Mouse (Mus musculus) midbrain, embryonic 11.5 days (tissue): ENCODE measurements around the gene Crb1. TPM values are rescaled to one million over a fixed set of nuclear protein-coding genes. Genes with fewer than 3 reads are reported as not detected.

ENCODE experiments used
- ATAC-seq: fragments of 200-750 bp; cut with Nextera tagmentation; 2 replicates; pipeline ENCODE4 v1.8.0; 2017; ENCODE audit warnings: moderate TSS enrichment, moderate library complexity; ENCODE audit not compliant: low FRiP score
- DNase-seq: peaks from one replicate; pipeline ENCODE4 v3.0.0; 2015; ENCODE audit warnings: low spot score; ENCODE audit errors: missing footprints
- H3K27ac ChIP-seq: fragments of 300-500 bp; sonication (generic); 2 replicates; pipeline ENCODE4 v1.5.1; 2014; ENCODE audit warnings: low read depth, low read length
- H3K27me3 ChIP-seq: fragments of 300-500 bp; sonication (generic); 2 replicates; pipeline ENCODE4 v1.6.1; 2014; ENCODE audit warnings: mild to moderate bottlenecking, low read length, moderate library complexity, mixed read lengths; ENCODE audit not compliant: control insufficient read depth, insufficient read depth
- H3K36me3 ChIP-seq: fragments of 300-500 bp; sonication (generic); 2 replicates; pipeline ENCODE4 v1.6.1; 2014; ENCODE audit warnings: mild to moderate bottlenecking, low read length, moderate library complexity, mixed read lengths; ENCODE audit not compliant: control insufficient read depth, insufficient read depth
- H3K4me1 ChIP-seq: fragments of 300-500 bp; sonication (generic); 2 replicates; pipeline ENCODE4 v1.6.1; 2014; ENCODE audit warnings: low read length; ENCODE audit not compliant: control insufficient read depth, insufficient read depth
- H3K4me2 ChIP-seq: fragments of 300-500 bp; sonication (generic); 2 replicates; pipeline ENCODE4 v1.6.1; 2014; ENCODE audit warnings: mild to moderate bottlenecking, moderate library complexity
- H3K4me3 ChIP-seq: fragments of 300-500 bp; sonication (generic); 2 replicates; pipeline ENCODE4 v1.5.1; 2014; ENCODE audit warnings: low read depth, low read length
- H3K9ac ChIP-seq: fragments of 300-500 bp; sonication (generic); 2 replicates; pipeline ENCODE4 v1.6.1; 2014; ENCODE audit warnings: low read length
- H3K9me3 ChIP-seq: fragments of 300-500 bp; sonication (generic); 2 replicates; pipeline ENCODE4 v1.6.1; 2016; ENCODE audit warnings: low read length; ENCODE audit not compliant: control insufficient read depth
- WGBS: fragments of 180-500 bp; shearing (Covaris S2); extraction: QIAGEN DNeasy Blood & Tissue Kit; methylation state at CpG from one replicate; pipeline ENCODE4 v1.1.7; 2014; 5-methylcytosine and 5-hydroxymethylcytosine counted together
- polyA plus RNA-seq: library from polyadenylated mRNA; unstranded; fragments of >200 nt; fragmentation: Nextera tagmentation; extraction: Ambion mirVana; gene quantifications from 2 replicates; pipeline ENCODE4 v1.2.1, GENCODE M21; 2014

Crb1 gene
- polyA plus RNA-seq, 1 experiment from 2014 or later = 2.5 TPM

DNA sequence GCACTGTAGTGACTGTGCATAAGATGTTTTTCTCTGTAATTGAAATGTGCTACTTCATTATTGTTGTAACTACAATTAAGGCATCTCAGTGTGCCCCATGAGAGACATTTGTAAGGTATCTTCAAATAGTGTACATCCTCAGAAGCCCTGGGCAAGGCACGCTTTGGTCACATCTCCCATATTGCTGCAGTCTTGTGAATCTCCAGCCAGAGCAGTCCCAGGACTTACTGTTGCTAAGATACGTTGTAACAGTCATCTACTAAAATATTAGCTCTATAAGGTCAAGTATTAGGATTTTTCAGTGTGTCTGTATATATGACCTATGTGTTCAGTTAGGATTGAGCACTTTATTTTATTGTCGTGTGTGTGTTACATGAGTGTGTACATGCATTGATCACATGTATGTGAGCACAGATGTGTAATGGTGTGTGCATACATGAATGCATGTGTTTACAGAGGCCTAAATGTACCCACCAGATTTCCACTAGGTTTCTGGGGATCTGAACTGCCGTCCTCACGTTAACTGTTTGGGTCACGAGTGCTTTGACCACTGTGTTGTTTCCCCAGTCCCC lies 30.8 kb downstream of the Crb1 start:
- no peak overlapping the region for H3K4me2 ChIP-seq
- no peak overlapping the region for H3K9ac ChIP-seq
- H3K27me3 ChIP-seq = no peaks in the 10 kb centered on the region
- no peak overlapping the region for H3K27ac ChIP-seq
- 72% methylated on average over 6 of the region's 6 CpGs for WGBS
- H3K4me1 ChIP-seq = peaks cover 11% of the 10 kb centered on the region; the same call in 1 of the 2 replicates
- H3K4me3 ChIP-seq = no peak overlapping the region
- DNase-seq (no peak), ATAC-seq (peak; percentile 19; the same call in 1 of the 2 replicates)
- H3K36me3 ChIP-seq = no peaks in the 10 kb centered on the region
- no peaks in the 10 kb centered on the region for H3K9me3 ChIP-seq

DNA sequence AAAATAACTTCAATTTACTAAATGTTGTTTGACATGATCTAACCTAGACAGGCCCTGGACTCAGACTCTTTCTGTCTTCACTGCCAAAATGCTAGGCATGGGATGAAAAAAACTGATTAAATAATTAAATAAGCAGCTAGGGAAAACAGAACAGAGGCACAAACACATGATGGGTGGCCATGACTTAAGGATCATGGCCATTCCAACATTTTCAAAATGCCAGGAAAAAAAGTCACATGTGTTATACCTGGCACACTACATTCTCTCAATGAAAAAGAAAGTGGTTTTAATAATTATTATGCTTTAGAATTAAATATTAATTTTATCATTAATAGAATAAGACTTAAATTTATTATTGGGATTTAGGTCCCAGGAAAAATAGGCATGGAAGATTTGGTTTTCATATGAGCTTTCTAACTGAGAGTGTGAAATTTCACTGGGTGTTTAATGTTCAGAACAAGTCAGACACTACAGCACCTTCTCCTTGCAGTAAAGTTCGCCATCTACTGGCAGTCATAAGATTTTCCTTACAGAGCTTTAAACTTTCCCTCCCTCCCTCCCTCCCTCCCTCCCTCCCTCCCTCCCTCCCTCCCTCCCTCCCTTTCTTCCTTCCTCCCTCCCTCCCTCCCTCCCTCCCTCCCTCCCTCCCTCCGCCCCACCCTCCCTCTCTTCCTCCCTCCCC lies 36.6 kb downstream of the Crb1 start:
- Histone ChIP-seq H3K9me3 (no peaks in the 10 kb centered on the region), H3K4me2 (no peak overlapping the region), H3K36me3 (no peaks in the 10 kb centered on the region), H3K4me3 (no peak overlapping the region), H3K27ac (no peak overlapping the region), H3K27me3 (no peaks in the 10 kb centered on the region), H3K4me1 (no peaks in the 10 kb centered on the region), H3K9ac (no peak overlapping the region)
- ATAC-seq (peak; percentile 82), DNase-seq (no peak)
- WGBS = 0% methylated on average over 1 of the region's 2 CpGs

DNA sequence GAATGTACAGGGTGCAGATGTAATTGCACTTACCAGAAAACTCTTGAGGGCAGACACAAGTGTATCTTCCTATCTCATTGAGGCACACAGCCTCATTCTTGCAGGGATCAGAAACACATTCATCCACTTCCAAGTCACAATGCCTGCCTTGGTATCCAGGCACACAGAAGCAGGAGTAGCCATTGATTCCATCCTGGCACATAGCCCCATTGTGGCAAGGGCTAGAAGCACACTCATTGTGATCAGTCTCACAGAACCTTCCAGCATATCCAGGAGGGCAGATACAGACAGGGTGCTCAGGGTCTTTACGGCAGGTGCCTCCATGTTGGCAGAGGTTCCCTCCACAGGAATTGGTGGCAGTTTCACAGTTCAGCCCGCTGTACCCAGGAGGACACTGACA lies 39.9 kb downstream of the Crb1 start:
- Histone ChIP-seq H3K27ac (no peak overlapping the region), H3K4me2 (no peak overlapping the region), H3K4me3 (no peak overlapping the region), H3K9me3 (no peaks in the 10 kb centered on the region), H3K27me3 (no peaks in the 10 kb centered on the region), H3K36me3 (no peaks in the 10 kb centered on the region), H3K9ac (no peak overlapping the region), H3K4me1 (no peaks in the 10 kb centered on the region)
- no peak for ATAC-seq
- WGBS = 84% methylated on average over 2 of the region's 2 CpGs
- DNase-seq = no peak

DNA sequence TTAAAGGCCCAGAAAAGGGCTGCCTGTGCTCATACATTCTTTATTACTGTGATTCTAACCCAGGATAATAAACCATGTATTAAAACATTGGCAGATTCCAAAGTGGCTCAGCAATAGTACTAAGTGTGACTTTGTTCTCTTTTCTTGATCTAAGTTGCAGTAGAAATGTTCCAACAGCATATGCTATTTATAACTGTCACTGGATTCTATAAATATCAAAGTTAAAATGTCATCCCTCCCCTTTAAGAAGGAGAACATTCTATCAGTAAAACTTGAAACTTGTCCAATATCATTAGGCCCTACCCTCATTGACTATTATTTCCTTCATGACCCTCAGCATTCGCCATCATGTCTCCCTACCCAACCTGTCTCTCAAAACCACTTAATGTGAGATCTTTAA lies 48.1 kb downstream of the Crb1 start:
- Histone ChIP-seq H3K4me3 (no peak overlapping the region), H3K9me3 (no peaks in the 10 kb centered on the region), H3K9ac (no peak overlapping the region), H3K27ac (no peak overlapping the region), H3K27me3 (no peaks in the 10 kb centered on the region), H3K4me1 (no peaks in the 10 kb centered on the region), H3K36me3 (no peaks in the 10 kb centered on the region), H3K4me2 (no peak overlapping the region)
- ATAC-seq = no peak
- WGBS = 88% methylated on average over 1 of the region's 1 CpGs
- no peak for DNase-seq

DNA sequence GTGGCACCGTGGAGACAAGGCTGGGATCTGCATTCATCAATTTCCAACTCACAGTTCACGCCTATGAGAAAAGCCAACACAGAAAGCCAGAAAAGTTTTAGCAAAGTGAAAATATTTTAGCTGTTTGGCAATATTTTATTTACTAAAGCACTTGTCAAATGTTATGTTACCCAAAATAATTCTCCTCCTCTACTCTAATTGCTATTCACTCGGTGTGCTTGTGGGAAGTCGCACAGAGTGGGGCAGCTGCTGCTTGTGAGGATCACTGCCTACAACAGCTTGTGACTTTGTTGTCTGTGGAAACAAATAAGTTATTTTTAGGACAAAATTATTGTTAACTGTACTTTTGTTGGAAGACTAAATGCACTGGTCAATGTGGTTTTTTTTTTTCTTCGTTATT lies 48.6 kb downstream of the Crb1 start:
- no peak overlapping the region for H3K27ac ChIP-seq
- WGBS = 85% methylated on average over 5 of the region's 5 CpGs
- H3K36me3 ChIP-seq = no peaks in the 10 kb centered on the region
- H3K4me3 ChIP-seq = no peak overlapping the region
- ATAC-seq (no peak), DNase-seq (no peak)
- no peaks in the 10 kb centered on the region for H3K27me3 ChIP-seq
- H3K9ac ChIP-seq = no peak overlapping the region
- H3K9me3 ChIP-seq = no peaks in the 10 kb centered on the region
- H3K4me1 ChIP-seq = no peaks in the 10 kb centered on the region
- H3K4me2 ChIP-seq = no peak overlapping the region

DNA sequence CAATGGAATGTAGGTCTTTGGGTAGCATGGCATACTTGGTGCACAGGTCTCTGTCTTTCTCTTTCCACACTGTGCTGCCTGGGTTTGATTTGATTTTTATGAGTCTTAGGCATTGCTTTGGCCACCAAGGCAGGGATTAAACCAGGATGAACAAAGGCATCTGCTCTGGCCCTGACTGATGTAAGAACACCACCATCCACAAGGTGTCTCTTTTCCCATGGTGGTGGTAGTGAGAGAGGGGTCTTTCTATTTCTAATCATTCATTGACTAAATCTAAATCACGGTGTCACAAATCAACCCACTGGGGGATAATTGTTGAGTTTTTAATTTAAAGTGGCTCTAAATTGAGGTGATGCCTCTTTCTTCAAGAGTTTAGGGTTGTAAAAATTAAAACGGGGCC lies 51.5 kb downstream of the Crb1 start:
- WGBS = 76% methylated on average over 2 of the region's 2 CpGs
- no peak for DNase-seq
- ATAC-seq = peak; percentile 46; the same call in 1 of the 2 replicates
- Histone ChIP-seq H3K36me3 (no peaks in the 10 kb centered on the region), H3K4me1 (no peaks in the 10 kb centered on the region), H3K4me3 (no peak overlapping the region), H3K27me3 (no peaks in the 10 kb centered on the region), H3K4me2 (no peak overlapping the region), H3K27ac (no peak overlapping the region), H3K9me3 (no peaks in the 10 kb centered on the region), H3K9ac (no peak overlapping the region)

DNA sequence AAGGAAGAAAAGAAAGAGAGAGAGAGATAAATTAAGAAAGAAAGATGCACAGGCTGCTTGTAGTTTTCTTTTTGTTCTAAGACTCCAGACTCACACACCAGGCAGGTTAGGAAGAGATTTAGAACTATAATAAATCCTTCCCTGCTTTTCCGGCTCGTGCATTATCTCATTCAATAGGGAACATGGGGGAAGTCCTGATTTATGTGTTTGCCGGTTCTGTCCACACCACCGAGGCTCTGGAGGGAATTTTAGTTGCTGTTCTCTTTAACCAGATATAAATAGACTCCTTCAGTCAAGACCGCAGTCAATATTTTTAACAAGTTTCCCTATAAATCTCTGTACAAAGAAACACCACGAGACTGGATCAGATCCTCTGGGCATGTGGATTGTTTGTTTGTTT lies 57.1 kb downstream of the Crb1 start:
- Histone ChIP-seq H3K9ac (no peak overlapping the region), H3K4me2 (no peak overlapping the region), H3K9me3 (no peaks in the 10 kb centered on the region), H3K27ac (no peak overlapping the region), H3K4me1 (no peaks in the 10 kb centered on the region), H3K4me3 (no peak overlapping the region), H3K36me3 (no peaks in the 10 kb centered on the region), H3K27me3 (no peaks in the 10 kb centered on the region)
- WGBS = 84% methylated on average over 6 of the region's 6 CpGs
- ATAC-seq (no peak), DNase-seq (no peak)

DNA sequence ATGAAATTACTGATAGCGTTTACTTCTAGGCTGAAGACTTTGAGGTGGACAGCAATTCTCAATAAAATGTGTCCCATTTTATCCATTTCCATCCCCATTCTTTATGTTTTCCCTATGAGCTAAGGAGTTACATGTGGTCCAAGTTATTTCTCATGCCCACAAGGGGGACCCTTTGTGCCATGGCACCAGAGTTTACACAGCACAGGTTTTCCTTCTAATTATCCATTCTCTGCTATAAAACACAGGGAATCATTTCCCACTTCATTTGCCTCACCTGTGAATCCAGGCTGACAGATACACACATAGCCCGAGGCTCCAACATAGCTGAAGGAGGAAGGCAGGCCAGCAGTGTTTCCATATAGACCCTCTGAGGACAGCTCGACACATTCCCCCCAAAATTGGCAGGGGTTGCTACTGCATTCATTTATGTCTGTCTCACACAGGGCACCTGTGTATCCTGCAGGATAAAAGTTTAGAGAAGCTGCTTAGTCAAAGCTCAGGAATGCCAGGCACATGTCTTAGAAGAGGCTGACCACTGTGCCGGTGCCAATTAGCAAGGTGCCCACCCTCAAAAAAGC lies 62.5 kb downstream of the Crb1 start:
- no peak overlapping the region for H3K9ac ChIP-seq

DNA sequence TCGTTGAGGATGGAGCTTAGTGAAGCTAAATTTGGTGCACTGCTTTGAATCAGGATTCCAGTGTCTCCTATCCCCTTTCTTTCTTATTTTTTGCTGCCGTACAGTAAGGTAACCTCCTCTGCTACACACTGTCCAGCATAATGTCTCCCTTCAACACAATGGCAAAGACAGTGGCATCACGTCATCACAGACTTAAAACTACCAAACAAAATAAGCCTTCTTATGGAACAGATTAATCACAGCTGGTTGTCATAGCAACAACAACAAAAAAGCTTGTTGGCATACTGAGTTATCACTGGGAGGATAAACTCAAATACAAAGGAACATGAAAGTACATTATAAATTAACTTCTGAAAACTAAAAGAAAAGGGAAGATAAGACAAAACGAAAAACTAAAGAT lies 68.0 kb downstream of the Crb1 start:
- Histone ChIP-seq H3K9me3 (no peaks in the 10 kb centered on the region), H3K4me2 (no peak overlapping the region), H3K36me3 (no peaks in the 10 kb centered on the region), H3K9ac (no peak overlapping the region), H3K27me3 (no peaks in the 10 kb centered on the region), H3K4me1 (no peaks in the 10 kb centered on the region), H3K27ac (no peak overlapping the region), H3K4me3 (no peak overlapping the region)
- no peak for DNase-seq
- whole genome bisulfite sequencing = 59% methylated on average over 4 of the region's 4 CpGs
- no peak for ATAC-seq

More for the DNA sequence above, 62.5 kb downstream of the Crb1 start:
- Histone ChIP-seq H3K36me3 (no peaks in the 10 kb centered on the region), H3K4me3 (no peak overlapping the region), H3K27me3 (no peaks in the 10 kb centered on the region), H3K4me2 (no peak overlapping the region), H3K4me1 (no peaks in the 10 kb centered on the region), H3K27ac (no peak overlapping the region), H3K9me3 (no peaks in the 10 kb centered on the region)
- DNase-seq = no peak
- no peak; the same call in 1 of the 2 replicates for ATAC-seq
- WGBS = 83% methylated on average over 4 of the region's 4 CpGs
